Mouse (Mus musculus): ENCODE measurements at regions not wholly inside any gene's neighbourhood (a gene's known extent, or its start where the extent isn't known, plus 50 kb on each side); places are given as distances from the start of the nearest gene placed in this dataset.
A peak's percentile ranks its signal among the peaks of the same experiment; 100 is the strongest.

- DNase-seq (ENCODE audit: low spot score): no peak
Observed at GRCm38 (mm10) chr16:21359459-21359858, 63.5 kb upstream of the Vps8 start.

DNA sequence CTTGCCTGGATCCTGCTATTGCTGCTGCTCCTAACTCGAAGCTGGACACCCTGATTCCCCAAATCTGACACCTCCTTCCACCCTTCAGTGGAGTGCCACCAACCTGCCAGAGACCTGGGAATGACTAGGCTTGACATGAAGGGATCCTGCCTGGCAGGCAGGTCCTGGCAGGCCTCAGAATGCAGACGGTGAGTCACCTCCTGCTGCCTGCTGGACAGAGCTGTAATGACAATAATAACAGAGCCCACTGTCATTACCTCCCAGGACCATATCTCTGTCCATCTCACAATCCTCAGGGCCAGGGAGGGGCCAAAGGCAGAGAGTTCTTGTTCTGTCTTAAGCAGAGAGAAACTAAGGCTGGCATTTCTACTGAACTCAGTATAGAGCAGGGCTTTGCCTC is 61.5 kb upstream of the Vps8 start:
- DNase-seq (ENCODE audit: low spot score): no peak

DNA sequence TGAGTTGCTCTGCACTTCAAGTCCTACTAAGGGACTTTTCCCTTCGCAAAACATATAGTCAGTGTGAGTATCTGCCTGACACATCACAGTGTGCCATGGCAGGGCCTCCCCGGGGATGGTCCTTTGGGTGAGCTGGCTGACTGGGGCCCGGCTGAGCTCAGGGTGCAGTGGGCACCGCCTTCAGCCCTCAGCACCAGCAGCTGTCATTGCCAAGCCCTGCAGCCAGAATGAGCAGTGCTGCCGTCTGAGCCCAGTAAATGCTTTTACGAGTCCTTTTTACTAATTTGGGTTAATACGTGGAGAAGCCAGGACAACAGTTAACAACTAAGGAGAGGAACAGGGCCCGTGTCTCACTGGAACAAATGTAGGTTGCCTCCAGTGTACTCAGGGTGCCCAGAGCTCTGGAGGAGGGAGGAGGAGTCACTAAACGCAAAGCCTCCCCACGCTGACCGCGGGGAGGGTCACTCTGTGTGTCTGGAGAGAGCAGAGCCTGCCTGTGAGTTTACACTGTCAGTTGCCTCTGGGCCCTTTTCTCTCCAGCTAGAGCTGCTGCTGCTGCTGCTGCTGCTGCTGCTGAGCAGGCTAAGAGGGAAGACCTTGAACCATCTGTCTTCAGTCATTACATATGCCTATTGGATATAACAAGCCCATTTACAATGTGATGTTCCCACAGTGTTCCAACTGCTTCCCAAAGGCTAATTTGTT is 60.1 kb upstream of the Vps8 start:
- DNase-seq (ENCODE audit: low spot score): no peak

DNA sequence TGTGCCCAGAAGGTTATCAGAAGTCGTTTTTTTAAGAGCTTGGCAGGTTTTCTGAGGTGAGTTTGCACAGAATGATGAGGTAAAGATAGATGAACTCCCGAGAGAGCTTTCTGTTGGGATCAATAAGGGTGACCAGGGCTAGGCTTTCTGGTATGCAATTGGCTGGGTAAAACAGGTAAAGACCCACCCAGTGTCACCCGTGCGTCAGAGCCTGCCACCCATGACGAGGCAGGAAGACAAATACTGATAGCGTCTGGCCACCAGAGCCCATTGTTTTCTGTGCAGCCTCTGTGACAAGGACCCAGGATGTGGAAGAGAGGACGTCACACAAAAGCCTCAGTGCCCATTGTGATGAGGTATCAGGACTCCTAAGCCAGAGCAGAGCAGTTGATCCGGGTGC is 58.0 kb upstream of the Vps8 start:
- DNase-seq (ENCODE audit: low spot score): no peak

DNA sequence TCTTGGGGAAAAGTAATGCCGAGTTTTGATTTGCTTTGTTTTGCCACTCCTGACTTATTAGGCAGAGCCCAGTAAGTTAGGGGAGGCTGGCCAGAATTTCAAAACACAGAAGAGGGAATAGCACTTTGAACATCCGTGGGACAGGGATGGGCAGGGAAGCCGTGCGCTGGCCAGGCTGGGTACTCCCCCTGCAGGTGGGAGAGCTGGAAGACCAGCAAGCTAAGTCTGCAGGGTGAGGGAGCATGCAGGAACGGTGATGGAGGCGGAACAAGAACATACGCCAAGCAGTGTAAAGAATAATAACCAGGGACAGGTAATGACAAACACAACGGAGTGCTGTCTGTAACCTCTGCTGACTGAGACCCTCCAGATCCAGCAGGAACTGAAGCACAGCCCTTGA is 55.5 kb upstream of the Vps8 start:
- no peak for DNase-seq (ENCODE audit: low spot score)

DNA sequence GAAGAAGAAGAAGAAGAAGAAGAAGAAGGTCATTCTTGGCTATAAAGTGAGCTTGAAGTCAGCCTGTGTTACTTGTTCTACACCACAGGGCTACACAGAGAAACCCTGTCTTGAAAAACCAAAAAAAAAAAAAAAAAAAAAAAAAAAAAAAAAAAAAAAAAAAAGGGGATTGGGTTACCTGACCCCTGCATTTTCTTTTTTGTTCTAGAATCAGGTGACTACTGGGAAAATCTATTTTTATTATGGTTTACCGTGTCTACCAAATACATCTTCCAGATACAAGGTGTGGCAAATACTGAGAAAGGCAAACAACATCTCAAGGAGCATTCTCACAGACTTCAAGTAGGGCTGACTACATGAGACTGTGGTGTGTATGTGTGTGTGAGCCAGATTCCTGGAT is 54.1 kb upstream of the Vps8 start:
- DNase-seq (ENCODE audit: low spot score): no peak

GRCm38 (mm10) chr16:21369569-21370512 is 53.1 kb upstream of the Vps8 start:
- peak; percentile 45 for DNase-seq (ENCODE audit: low spot score)

Data from heart, adult 8-10 months (tissue).